Mouse (Mus musculus): ENCODE results near the gene Tiam1. TPM values are rescaled to one million over a fixed set of nuclear protein-coding genes. Genes with fewer than 3 reads are reported as not detected.

Gene Tiam1
- polyA plus RNA-seq, 1 experiment from 2014 or later = 59.7 TPM

- Histone ChIP-seq H3K27ac (no peak overlapping the region), H3K4me2 (no peak overlapping the region), H3K9ac (replicated peaks) (no peak overlapping the region), H3K27me3 (no peaks in the 10 kb centered on the region), H3K4me3 (replicated peaks) (no peak overlapping the region), H3K36me3 (no peaks in the 10 kb centered on the region), H3K4me1 (replicated peaks) (peaks cover 17% of the 10 kb centered on the region), H3K9me3 (no peaks in the 10 kb centered on the region)
- WGBS = 67% methylated on average over 16 of the region's 16 CpGs
- ATAC-seq (ENCODE audit: insufficient number of reproducible peaks, insufficient read depth, low FRiP score, low TSS enrichment, low read depth) = no peak; the same call in 1 of the 2 replicates
Observed at GRCm38 (mm10) chr16:89973814-89974712, 169.5 kb downstream of the Tiam1 start.

- Histone ChIP-seq H3K27me3 (no peaks in the 10 kb centered on the region), H3K9ac (replicated peaks) (no peak overlapping the region), H3K9me3 (no peaks in the 10 kb centered on the region), H3K4me2 (no peak overlapping the region), H3K36me3 (no peaks in the 10 kb centered on the region), H3K4me1 (replicated peaks) (peaks cover 20% of the 10 kb centered on the region), H3K4me3 (replicated peaks) (no peak overlapping the region), H3K27ac (no peak overlapping the region)
- 95% methylated on average over 15 of the region's 15 CpGs for WGBS
- ATAC-seq (ENCODE audit: insufficient number of reproducible peaks, insufficient read depth, low FRiP score, low TSS enrichment, low read depth) = no peak
Observed at GRCm38 (mm10) chr16:89972854-89973487, 170.6 kb downstream of the Tiam1 start.

GRCm38 (mm10) chr16:89972018-89972417, 171.6 kb downstream of the Tiam1 start:
- H3K27ac ChIP-seq = no peak overlapping the region
- no peaks in the 10 kb centered on the region for H3K9me3 ChIP-seq
- no peak overlapping the region for H3K4me3 ChIP-seq (replicated peaks)
- WGBS = 84% methylated on average over 6 of the region's 6 CpGs
- ATAC-seq (ENCODE audit: insufficient number of reproducible peaks, insufficient read depth, low FRiP score, low TSS enrichment, low read depth) = no peak
- H3K27me3 ChIP-seq = no peaks in the 10 kb centered on the region
- H3K9ac ChIP-seq (replicated peaks) = no peak overlapping the region
- H3K4me1 ChIP-seq (replicated peaks) = peaks cover 21% of the 10 kb centered on the region
- no peaks in the 10 kb centered on the region for H3K36me3 ChIP-seq
- no peak overlapping the region for H3K4me2 ChIP-seq

- no peak for ATAC-seq (ENCODE audit: insufficient number of reproducible peaks, insufficient read depth, low FRiP score, low TSS enrichment, low read depth)
- no peaks in the 10 kb centered on the region for H3K27me3 ChIP-seq
- 72% methylated on average over 6 of the region's 6 CpGs for WGBS
- no peak overlapping the region for H3K9ac ChIP-seq (replicated peaks)
- peaks cover 8% of the 10 kb centered on the region for H3K9me3 ChIP-seq
- peaks cover 9% of the 10 kb centered on the region for H3K4me1 ChIP-seq (replicated peaks)
- H3K4me2 ChIP-seq = no peak overlapping the region
- H3K27ac ChIP-seq = 0 out of 2 replicates have a peak overlapping the region, but pooled peaks have one; percentile 50
- H3K4me3 ChIP-seq (replicated peaks) = no peak overlapping the region
- no peaks in the 10 kb centered on the region for H3K36me3 ChIP-seq
Observed at GRCm38 (mm10) chr16:89968058-89968457, 175.5 kb downstream of the Tiam1 start.

GRCm38 (mm10) chr16:89962876-89963275, 180.7 kb downstream of the Tiam1 start:
- H3K36me3 ChIP-seq = no peaks in the 10 kb centered on the region
- no peak overlapping the region for H3K27ac ChIP-seq
- no peak overlapping the region for H3K4me2 ChIP-seq
- H3K4me3 ChIP-seq (replicated peaks) = no peak overlapping the region
- H3K27me3 ChIP-seq = no peaks in the 10 kb centered on the region
- no peak for ATAC-seq (ENCODE audit: insufficient number of reproducible peaks, insufficient read depth, low FRiP score, low TSS enrichment, low read depth)
- no peak overlapping the region for H3K9ac ChIP-seq (replicated peaks)
- peaks cover 8% of the 10 kb centered on the region for H3K9me3 ChIP-seq
- peaks cover 33% of the 10 kb centered on the region for H3K4me1 ChIP-seq (replicated peaks)
- 92% methylated on average over 14 of the region's 14 CpGs for WGBS

GRCm38 (mm10) chr16:89960904-89961303, 182.7 kb downstream of the Tiam1 start:
- Histone ChIP-seq H3K4me1 (replicated peaks) (peaks cover 49% of the 10 kb centered on the region), H3K27ac (peak overlapping the region; percentile 37; the same call in 1 of the 2 replicates), H3K9ac (replicated peaks) (peak overlapping the region; percentile 67), H3K4me3 (replicated peaks) (peak overlapping the region; percentile 47), H3K27me3 (no peaks in the 10 kb centered on the region), H3K9me3 (peaks cover 4% of the 10 kb centered on the region; the same call in 1 of the 2 replicates), H3K4me2 (peak overlapping the region; percentile 86), H3K36me3 (no peaks in the 10 kb centered on the region; the same call in 1 of the 2 replicates)
- ATAC-seq (ENCODE audit: insufficient number of reproducible peaks, insufficient read depth, low FRiP score, low TSS enrichment, low read depth) = no peak
- WGBS = 24% methylated on average over 6 of the region's 8 CpGs

- Histone ChIP-seq H3K27me3 (no peaks in the 10 kb centered on the region), H3K4me1 (replicated peaks) (peaks cover 49% of the 10 kb centered on the region), H3K4me2 (peak overlapping the region; percentile 86), H3K36me3 (peaks cover 3% of the 10 kb centered on the region; the same call in 1 of the 2 replicates), H3K27ac (peak overlapping the region; percentile 78), H3K9me3 (peaks cover 4% of the 10 kb centered on the region; the same call in 1 of the 2 replicates), H3K4me3 (replicated peaks) (peak overlapping the region; percentile 47), H3K9ac (replicated peaks) (peak overlapping the region; percentile 67)
- WGBS = under 1% methylated on average over 27 of the region's 33 CpGs
- ATAC-seq (ENCODE audit: insufficient number of reproducible peaks, insufficient read depth, low FRiP score, low TSS enrichment, low read depth) = peak; percentile 63
Observed at GRCm38 (mm10) chr16:89960186-89960878, 183.2 kb downstream of the Tiam1 start.

GRCm38 (mm10) chr16:89958982-89959381, 184.6 kb downstream of the Tiam1 start:
- H3K4me2 ChIP-seq = peak overlapping the region; percentile 86
- H3K36me3 ChIP-seq = peaks cover 12% of the 10 kb centered on the region; the same call in 1 of the 2 replicates
- no peak overlapping the region for H3K27ac ChIP-seq
- no peak for ATAC-seq (ENCODE audit: insufficient number of reproducible peaks, insufficient read depth, low FRiP score, low TSS enrichment, low read depth)
- no peaks in the 10 kb centered on the region for H3K9me3 ChIP-seq
- H3K4me3 ChIP-seq (replicated peaks) = peak overlapping the region; percentile 47
- no peak overlapping the region for H3K9ac ChIP-seq (replicated peaks)
- peaks cover 62% of the 10 kb centered on the region for H3K4me1 ChIP-seq (replicated peaks)
- no peaks in the 10 kb centered on the region for H3K27me3 ChIP-seq
- 20% methylated on average over 12 of the region's 12 CpGs for WGBS

- Histone ChIP-seq H3K36me3 (peaks cover 12% of the 10 kb centered on the region; the same call in 1 of the 2 replicates), H3K9me3 (no peaks in the 10 kb centered on the region), H3K27ac (no peak overlapping the region), H3K4me2 (0 out of 2 replicates have a peak overlapping the region, but pooled peaks have one; percentile 8), H3K4me1 (replicated peaks) (peaks cover 66% of the 10 kb centered on the region), H3K4me3 (replicated peaks) (no peak overlapping the region), H3K27me3 (no peaks in the 10 kb centered on the region), H3K9ac (replicated peaks) (no peak overlapping the region)
- ATAC-seq (ENCODE audit: insufficient number of reproducible peaks, insufficient read depth, low FRiP score, low TSS enrichment, low read depth) = no peak
- 48% methylated on average over 10 of the region's 10 CpGs for WGBS
Observed at GRCm38 (mm10) chr16:89958030-89958429, 185.5 kb downstream of the Tiam1 start.

- WGBS = 46% methylated on average over 8 of the region's 8 CpGs
- no peak overlapping the region; the same call in 1 of the 2 replicates for H3K27ac ChIP-seq
- ATAC-seq (ENCODE audit: insufficient number of reproducible peaks, insufficient read depth, low FRiP score, low TSS enrichment, low read depth) = no peak
Observed at GRCm38 (mm10) chr16:89954525-89954924, 189.0 kb downstream of the Tiam1 start.

More at GRCm38 (mm10) chr16:89954525-89954924, 189.0 kb downstream of the Tiam1 start:
- Histone ChIP-seq H3K4me1 (replicated peaks) (peaks cover 49% of the 10 kb centered on the region), H3K4me2 (no peak overlapping the region), H3K9ac (replicated peaks) (no peak overlapping the region), H3K36me3 (peaks cover 23% of the 10 kb centered on the region; the same call in 1 of the 2 replicates), H3K9me3 (no peaks in the 10 kb centered on the region), H3K4me3 (replicated peaks) (no peak overlapping the region), H3K27me3 (no peaks in the 10 kb centered on the region)
